Mouse (Mus musculus): ENCODE results near the gene Pou6f1. TPM values are rescaled to one million over a fixed set of nuclear protein-coding genes. Genes with fewer than 3 reads are reported as not detected.

Gene Pou6f1
- total RNA-seq (2014; rRNA removed) (84.1 and 85.2 TPM in 2 replicates), polyA plus RNA-seq (2015; fragmentation: Nextera tagmentation; extraction: Ambion mirVana) (23.8 and 24.9 TPM in 2 replicates)

DNA sequence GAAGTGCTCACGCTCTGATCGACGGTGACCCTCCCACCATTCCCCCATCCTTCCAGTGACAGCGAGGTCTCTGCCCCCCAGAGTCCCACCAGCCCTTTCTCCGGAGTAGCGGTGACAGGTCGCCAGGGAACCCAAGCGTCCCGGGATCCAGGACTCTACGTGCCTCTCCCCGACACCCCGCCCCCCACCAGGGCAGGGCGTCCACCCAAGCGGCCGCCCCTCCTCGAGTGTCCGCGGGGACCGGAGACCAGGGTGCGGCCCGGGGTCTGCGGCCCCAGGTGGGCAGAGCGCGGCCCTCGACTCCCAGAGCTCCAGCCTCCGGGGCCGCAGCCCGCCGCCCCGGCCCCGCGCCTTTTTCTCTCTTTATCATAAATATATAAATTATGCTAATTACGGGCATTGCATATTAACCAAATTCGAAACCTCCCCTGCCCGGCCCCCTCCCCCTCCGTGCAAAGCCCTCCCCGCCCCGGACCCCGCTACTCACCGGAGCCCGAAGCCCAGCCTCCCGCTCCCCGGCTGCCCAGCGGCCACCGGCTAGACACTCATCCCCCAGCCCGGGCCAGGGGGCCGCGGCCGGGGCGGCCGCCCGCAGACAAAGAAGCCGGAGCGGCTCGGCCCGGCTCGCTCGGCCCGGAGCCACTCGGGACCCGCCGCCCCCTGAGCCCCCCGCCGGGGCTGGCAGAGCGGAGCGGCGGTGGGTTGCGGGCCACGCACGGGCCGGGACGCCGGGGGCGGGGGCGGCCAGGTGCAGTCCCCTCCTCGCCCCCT, at the start of gene Pou6f1:
Gene Pou6f1, minus strand, starts transcription at position 709 of the 771 bp plus-strand sequence.
- peak; percentile 56 for DNase-seq (ENCODE audit: low spot score)
- Histone ChIP-seq H3K4me2 (ENCODE audit: low read depth, low read length) (peak within 1 kb of the TSS; percentile 83), H3K36me3 (ENCODE audit: insufficient read depth, low read length) (no peaks in the 10 kb centered on the region), H3K27ac (peak within 1 kb of the TSS; percentile 88), H3K4me3 (ENCODE audit: low read length) (peak within 1 kb of the TSS; percentile 79), H3K9me3 (ENCODE audit: low read length) (no peaks in the 10 kb centered on the region), H3K27me3 (ENCODE audit: insufficient read depth, low read length) (no peaks in the 10 kb centered on the region), H3K9ac (replicated peaks; ENCODE audit: low read length) (peak within 1 kb of the TSS; percentile 98), H3K4me1 (ENCODE audit: insufficient read depth, low read length) (peaks cover 10% of the 10 kb centered on the region; the same call in 1 of the 2 replicates)
- no peak for TF ChIP-seq CTCF (IDR thresholded peaks at IDR 0.05; ENCODE audit: low read depth)
- 1% methylated on average over 60 of the region's 76 CpGs for WGBS
- peak; percentile 70 for ATAC-seq

DNA sequence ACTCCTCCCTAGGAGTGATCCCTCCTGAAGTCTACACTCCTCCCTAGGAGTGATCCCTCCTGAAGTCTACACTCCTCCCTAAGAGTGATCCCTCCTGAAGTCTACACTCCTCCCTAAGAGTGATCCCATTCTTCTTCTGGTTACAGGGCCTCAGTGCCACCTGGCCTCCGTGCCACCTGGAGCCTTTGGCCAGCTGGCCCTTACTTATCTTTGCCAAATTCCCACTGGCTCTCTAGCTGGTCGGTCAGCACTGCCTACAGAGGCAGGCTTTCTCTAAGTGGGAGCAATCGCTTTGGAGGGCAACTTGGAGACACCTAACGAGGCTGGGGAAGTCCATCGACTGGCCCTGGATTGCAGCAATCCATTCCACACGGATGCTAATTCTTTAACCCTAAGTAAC, 46.4 kb upstream of the Pou6f1 start:
- 81% methylated on average over 6 of the region's 6 CpGs for WGBS
- Histone ChIP-seq H3K9me3 (ENCODE audit: low read length) (no peaks in the 10 kb centered on the region), H3K27ac (no peak overlapping the region), H3K9ac (replicated peaks; ENCODE audit: low read length) (no peak overlapping the region), H3K27me3 (ENCODE audit: insufficient read depth, low read length) (no peaks in the 10 kb centered on the region), H3K4me1 (ENCODE audit: insufficient read depth, low read length) (no peaks in the 10 kb centered on the region), H3K4me2 (ENCODE audit: low read depth, low read length) (no peak overlapping the region), H3K4me3 (ENCODE audit: low read length) (no peak overlapping the region), H3K36me3 (ENCODE audit: insufficient read depth, low read length) (no peaks in the 10 kb centered on the region)
- TF ChIP-seq CTCF (IDR thresholded peaks at IDR 0.05; ENCODE audit: low read depth) = no peak
- ATAC-seq (no peak), DNase-seq (ENCODE audit: low spot score) (no peak)

DNA sequence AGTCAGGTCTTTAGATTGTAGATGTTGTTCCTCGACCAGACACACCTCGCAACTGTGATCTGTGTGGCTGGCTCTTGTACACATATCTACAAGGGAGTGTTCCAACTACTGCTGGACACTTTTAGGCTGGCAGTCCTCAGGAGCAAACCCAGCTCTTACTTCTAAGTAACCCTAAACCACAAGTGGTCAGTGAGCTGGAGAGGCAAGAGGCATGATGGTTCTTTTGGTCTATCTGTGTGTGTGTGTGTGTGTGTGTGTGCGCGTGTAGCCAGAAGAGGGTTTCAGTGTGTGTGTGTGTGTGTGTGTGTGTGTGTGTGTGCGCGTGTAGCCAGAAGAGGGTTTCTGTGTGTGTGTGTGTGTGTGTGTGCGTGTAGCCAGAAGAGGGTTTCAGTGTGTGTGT, 42.7 kb upstream of the Pou6f1 start:
- no peaks in the 10 kb centered on the region for H3K36me3 ChIP-seq (ENCODE audit: insufficient read depth, low read length)
- DNase-seq (ENCODE audit: low spot score) (no peak), ATAC-seq (no peak)
- H3K9me3 ChIP-seq (ENCODE audit: low read length) = no peaks in the 10 kb centered on the region
- no peak overlapping the region for H3K9ac ChIP-seq (replicated peaks; ENCODE audit: low read length)
- H3K27ac ChIP-seq = no peak overlapping the region
- peaks cover 9% of the 10 kb centered on the region for H3K27me3 ChIP-seq (ENCODE audit: insufficient read depth, low read length)
- no peaks in the 10 kb centered on the region for H3K4me1 ChIP-seq (ENCODE audit: insufficient read depth, low read length)
- no peak for TF ChIP-seq CTCF (IDR thresholded peaks at IDR 0.05; ENCODE audit: low read depth)
- H3K4me2 ChIP-seq (ENCODE audit: low read depth, low read length) = no peak overlapping the region
- 97% methylated on average over 7 of the region's 7 CpGs for WGBS
- no peak overlapping the region for H3K4me3 ChIP-seq (ENCODE audit: low read length)

DNA sequence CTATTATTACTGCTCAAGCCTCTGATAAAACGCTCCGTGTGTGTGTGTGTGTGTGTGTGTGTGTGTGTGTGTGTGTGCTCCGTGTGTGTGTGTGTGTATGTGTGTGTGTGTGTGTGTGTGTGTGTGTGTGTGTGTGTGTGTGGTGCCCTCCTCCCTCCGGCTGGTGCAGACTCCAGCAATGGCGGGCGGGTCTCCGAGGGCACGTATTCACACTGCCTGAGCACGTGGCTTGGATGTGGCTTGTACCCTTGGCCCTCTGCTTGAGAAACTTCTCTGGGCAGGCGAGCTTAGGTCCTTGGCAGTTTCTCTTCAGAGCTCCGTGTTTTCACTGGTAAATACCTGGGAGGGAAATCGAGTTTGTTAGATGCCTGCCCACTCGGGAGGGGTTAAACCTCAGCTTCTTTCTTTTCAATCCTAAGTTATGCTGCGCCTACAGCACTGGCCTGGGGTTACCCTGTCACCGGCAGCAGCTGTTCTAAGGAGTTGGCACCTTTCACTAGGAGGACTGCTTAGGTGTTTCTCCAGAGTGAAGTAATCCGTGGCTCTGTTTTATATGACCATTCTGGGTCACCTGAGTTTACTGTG, 41.5 kb upstream of the Pou6f1 start:
- H3K4me3 ChIP-seq (ENCODE audit: low read length) = no peak overlapping the region
- WGBS = 61% methylated on average over 15 of the region's 16 CpGs
- H3K9me3 ChIP-seq (ENCODE audit: low read length) = no peaks in the 10 kb centered on the region
- no peak for ATAC-seq
- H3K36me3 ChIP-seq (ENCODE audit: insufficient read depth, low read length) = no peaks in the 10 kb centered on the region
- H3K4me1 ChIP-seq (ENCODE audit: insufficient read depth, low read length) = 0 out of 2 replicates have a peak, but pooled peaks cover 3% of the 10 kb centered on the region
- H3K27ac ChIP-seq = no peak overlapping the region
- TF ChIP-seq CTCF (IDR thresholded peaks at IDR 0.05; ENCODE audit: low read depth) = no peak
- H3K27me3 ChIP-seq (ENCODE audit: insufficient read depth, low read length) = peaks cover 20% of the 10 kb centered on the region
- H3K4me2 ChIP-seq (ENCODE audit: low read depth, low read length) = no peak overlapping the region
- H3K9ac ChIP-seq (replicated peaks; ENCODE audit: low read length) = no peak overlapping the region
- DNase-seq (ENCODE audit: low spot score) = no peak

DNA sequence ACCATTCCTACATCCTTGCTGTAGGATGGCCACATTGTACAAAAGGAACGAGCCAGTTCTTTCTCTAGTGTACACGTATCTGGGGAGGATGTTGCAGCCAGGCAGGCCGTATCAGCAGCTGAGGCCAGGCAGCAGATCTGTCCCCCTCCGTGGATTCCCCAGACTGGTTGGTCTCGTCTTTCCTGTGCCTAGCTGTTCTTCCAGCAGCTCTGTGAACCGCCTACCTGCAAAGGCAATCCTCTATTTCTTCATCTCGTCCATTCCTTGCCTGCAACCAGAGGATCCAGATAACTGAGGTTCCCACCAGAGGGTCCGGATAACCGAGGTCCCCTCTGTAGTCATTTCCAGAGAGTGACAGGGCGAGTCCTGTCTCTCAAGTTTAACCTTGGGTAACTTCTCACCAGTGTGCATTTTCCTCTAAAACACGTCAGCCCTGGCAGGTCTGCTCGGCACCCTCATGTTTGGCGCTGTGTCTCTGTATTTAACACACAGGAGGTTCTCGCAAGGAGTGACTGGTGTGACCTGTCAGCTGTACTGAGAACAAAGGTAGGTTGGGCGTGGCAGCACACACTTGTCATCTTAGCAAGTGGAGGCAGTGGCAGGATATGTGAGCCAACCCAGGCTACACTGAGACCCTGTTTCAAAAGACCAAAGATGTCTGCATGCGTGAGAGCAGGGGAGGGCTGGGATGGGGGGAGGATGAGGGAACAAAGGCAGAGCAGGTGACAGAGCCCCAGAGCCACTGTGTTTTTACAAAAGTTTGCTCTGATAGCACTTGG, 40.4 kb upstream of the Pou6f1 start:
- ATAC-seq = no peak
- WGBS = 78% methylated on average over 16 of the region's 16 CpGs
- peaks cover 31% of the 10 kb centered on the region for H3K27me3 ChIP-seq (ENCODE audit: insufficient read depth, low read length)
- H3K9ac ChIP-seq (replicated peaks; ENCODE audit: low read length) = no peak overlapping the region
- DNase-seq (ENCODE audit: low spot score) = no peak
- no peak overlapping the region for H3K4me3 ChIP-seq (ENCODE audit: low read length)
- H3K27ac ChIP-seq = no peak overlapping the region
- H3K4me1 ChIP-seq (ENCODE audit: insufficient read depth, low read length) = 0 out of 2 replicates have a peak, but pooled peaks cover 3% of the 10 kb centered on the region
- no peaks in the 10 kb centered on the region for H3K9me3 ChIP-seq (ENCODE audit: low read length)
- no peaks in the 10 kb centered on the region for H3K36me3 ChIP-seq (ENCODE audit: insufficient read depth, low read length)
- no peak for TF ChIP-seq CTCF (IDR thresholded peaks at IDR 0.05; ENCODE audit: low read depth)
- no peak overlapping the region for H3K4me2 ChIP-seq (ENCODE audit: low read depth, low read length)

DNA sequence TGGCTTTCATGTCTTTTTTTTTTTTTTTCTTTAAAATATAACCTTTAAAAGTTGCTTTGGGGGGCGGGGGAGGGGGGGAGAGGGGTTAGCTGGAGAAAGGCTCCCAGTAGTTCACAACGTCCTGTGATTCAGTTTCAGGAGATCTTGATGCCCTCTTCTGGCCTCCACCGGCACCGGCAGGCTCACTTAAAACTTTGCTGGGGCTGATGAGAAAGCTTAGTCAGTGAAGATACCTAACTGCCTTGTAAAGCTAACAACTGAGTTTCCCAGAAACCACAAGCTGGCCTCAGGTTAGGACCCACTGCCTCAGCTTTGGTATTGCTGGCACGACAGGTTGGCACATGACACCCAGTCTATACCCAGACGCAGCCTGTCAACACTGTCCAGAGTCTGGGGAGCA, 37.9 kb upstream of the Pou6f1 start:
- Histone ChIP-seq H3K9ac (replicated peaks; ENCODE audit: low read length) (no peak overlapping the region), H3K27me3 (ENCODE audit: insufficient read depth, low read length) (peaks cover 41% of the 10 kb centered on the region), H3K4me3 (ENCODE audit: low read length) (no peak overlapping the region), H3K4me2 (ENCODE audit: low read depth, low read length) (no peak overlapping the region), H3K36me3 (ENCODE audit: insufficient read depth, low read length) (no peaks in the 10 kb centered on the region), H3K27ac (no peak overlapping the region), H3K9me3 (ENCODE audit: low read length) (no peaks in the 10 kb centered on the region), H3K4me1 (ENCODE audit: insufficient read depth, low read length) (0 out of 2 replicates have a peak, but pooled peaks cover 3% of the 10 kb centered on the region)
- ATAC-seq (no peak), DNase-seq (ENCODE audit: low spot score) (no peak)
- 21% methylated on average over 6 of the region's 6 CpGs for WGBS
- TF ChIP-seq CTCF (IDR thresholded peaks at IDR 0.05; ENCODE audit: low read depth) = peak; percentile 44

Data from hindbrain, postnatal 0 days (tissue).